Mouse (Mus musculus) lung, postnatal 0 days (tissue): ENCODE data around the gene 4930432K21Rik. TPM values are rescaled to one million over a fixed set of nuclear protein-coding genes. Genes with fewer than 3 reads are reported as not detected.

Source experiments
- ATAC-seq: fragments of 200-750 bp; cut with Nextera tagmentation; 2 replicates; pipeline ENCODE4 v1.8.0; 2017; ENCODE audit warnings: moderate library complexity
- DNase-seq: peaks from one replicate; pipeline ENCODE4 v3.0.0-alpha.2; 2016; ENCODE audit warnings: low spot score
- H3K27ac ChIP-seq: fragments of 300-500 bp; sonication (generic); 2 replicates; pipeline ENCODE4 v1.5.1; 2014; ENCODE audit warnings: antibody characterized with exemption, mild to moderate bottlenecking, low read length, mixed read lengths
- H3K27me3 ChIP-seq: fragments of 300-500 bp; sonication (generic); replicated peaks from 2 replicates; pipeline ENCODE4 v1.6.1; 2014; ENCODE audit warnings: low read length, mixed read lengths; ENCODE audit not compliant: insufficient read depth
- H3K36me3 ChIP-seq: fragments of 300-500 bp; sonication (generic); 2 replicates; pipeline ENCODE4 v1.6.1; 2014; ENCODE audit warnings: low read length, mixed read lengths; ENCODE audit not compliant: insufficient read depth
- H3K4me1 ChIP-seq: fragments of 300-500 bp; sonication (generic); 2 replicates; pipeline ENCODE4 v1.6.1; 2014; ENCODE audit warnings: antibody characterized with exemption, low read depth, low read length, mixed read lengths; ENCODE audit not compliant: insufficient read depth
- H3K4me2 ChIP-seq: fragments of 300-500 bp; sonication (generic); replicated peaks from 2 replicates; pipeline ENCODE4 v1.6.1; 2014; ENCODE audit warnings: low read depth, mild to moderate bottlenecking, low read length, moderate library complexity, mixed read lengths
- H3K4me3 ChIP-seq: fragments of 300-500 bp; sonication (generic); 2 replicates; pipeline ENCODE4 v1.5.1; 2014; ENCODE audit warnings: low read depth, low read length
- H3K9ac ChIP-seq: fragments of 300-500 bp; sonication (generic); replicated peaks from 2 replicates; pipeline ENCODE4 v1.6.1; 2014; ENCODE audit warnings: low read depth, mild to moderate bottlenecking
- H3K9me3 ChIP-seq: fragments of 300-500 bp; sonication (generic); 2 replicates; pipeline ENCODE4 v1.6.1; 2016; ENCODE audit warnings: low read length, mixed read lengths
- CTCF ChIP-seq: IDR thresholded peaks from 2 replicates; pipeline ENCODE4 v1.5.1; 2016; ENCODE audit warnings: antibody characterized with exemption, mild to moderate bottlenecking
- EP300 ChIP-seq: IDR thresholded peaks from 2 replicates; pipeline ENCODE4 v1.6.1; 2016; ENCODE audit warnings: antibody characterized with exemption, mild to moderate bottlenecking, control low read depth
- WGBS: fragments of 180-500 bp; shearing (Covaris S2); extraction: QIAGEN DNeasy Blood & Tissue Kit; methylation state at CpG from one replicate; pipeline ENCODE4 v1.1.7; 2014; 5-methylcytosine and 5-hydroxymethylcytosine counted together
- polyA plus RNA-seq: library from polyadenylated mRNA; unstranded; fragments of >200 nt; fragmentation: Nextera tagmentation; extraction: Ambion mirVana; gene quantifications from 2 replicates; pipeline ENCODE4 v1.2.1, GENCODE M21; 2015

4930432K21Rik gene
- polyA plus RNA-seq, 1 experiment from 2014 or later = 1.0 TPM

DNA sequence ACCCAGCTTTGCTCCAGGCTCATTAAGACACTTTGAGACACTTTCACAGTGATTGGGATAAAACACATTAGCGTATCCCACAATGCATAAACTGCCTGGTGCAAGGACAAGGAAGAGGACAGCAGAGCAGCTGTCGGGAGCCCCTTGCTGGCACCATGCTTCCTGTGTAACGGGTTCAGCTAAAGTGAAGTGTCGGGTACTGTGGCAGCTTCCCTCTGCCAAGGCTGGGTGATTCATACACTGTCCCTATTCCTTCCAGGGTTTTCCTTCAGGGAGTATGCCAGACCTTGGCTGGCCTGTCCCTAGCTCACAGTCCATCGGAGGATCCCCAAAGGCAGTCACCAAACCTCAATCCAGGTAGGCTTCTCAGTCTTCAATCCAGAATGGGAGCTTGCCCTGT, 22.3 kb downstream of the 4930432K21Rik start:
- no peak for DNase-seq
- Histone ChIP-seq H3K4me2 (no peak overlapping the region), H3K9me3 (no peaks in the 10 kb centered on the region), H3K27ac (no peak overlapping the region), H3K27me3 (no peaks in the 10 kb centered on the region), H3K4me3 (no peak overlapping the region), H3K36me3 (no peaks in the 10 kb centered on the region), H3K4me1 (no peaks in the 10 kb centered on the region), H3K9ac (no peak overlapping the region)
- no peak for ATAC-seq
- WGBS = 77% methylated on average over 5 of the region's 5 CpGs
- TF ChIP-seq EP300 (no peak), CTCF (no peak)

DNA sequence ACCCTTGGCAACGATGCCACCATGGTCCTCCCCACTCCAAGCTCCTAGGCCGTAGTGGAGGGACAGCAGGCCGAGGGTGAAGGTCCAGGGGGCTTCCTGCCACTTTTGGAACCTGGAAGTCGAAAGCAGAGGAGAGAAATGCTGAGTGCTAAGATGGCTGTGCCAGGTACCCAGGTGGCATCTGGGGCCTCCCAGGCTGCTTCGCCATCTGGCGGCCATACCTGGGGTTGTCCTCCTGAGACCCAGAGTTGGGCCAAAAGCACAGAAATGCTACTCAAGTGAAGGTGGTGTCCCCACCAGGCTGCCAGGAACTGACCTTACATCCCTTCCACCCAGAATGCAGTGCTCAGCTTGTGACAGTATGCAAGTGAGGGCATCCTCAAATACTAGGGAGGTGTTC, 26.0 kb downstream of the 4930432K21Rik start:
- Histone ChIP-seq H3K4me2 (no peak overlapping the region), H3K27ac (no peak overlapping the region), H3K36me3 (no peaks in the 10 kb centered on the region), H3K27me3 (no peaks in the 10 kb centered on the region), H3K4me1 (no peaks in the 10 kb centered on the region), H3K4me3 (no peak overlapping the region), H3K9me3 (no peaks in the 10 kb centered on the region), H3K9ac (no peak overlapping the region)
- TF ChIP-seq EP300 (no peak), CTCF (peak; percentile 62)
- DNase-seq (no peak), ATAC-seq (0 out of 2 replicates have a peak, but pooled peaks have one; percentile 28)
- WGBS = 76% methylated on average over 6 of the region's 6 CpGs

- Histone ChIP-seq H3K27ac (no peak overlapping the region), H3K9ac (no peak overlapping the region)
Measured at GRCm38 (mm10) chr8:84176560-84176959, 28.7 kb downstream of the 4930432K21Rik start.

GRCm38 (mm10) chr8:84177405-84177804, 29.6 kb downstream of the 4930432K21Rik start:
- H3K9ac ChIP-seq = no peak overlapping the region
- H3K4me2 ChIP-seq = no peak overlapping the region
- H3K9me3 ChIP-seq = no peaks in the 10 kb centered on the region
- no peak overlapping the region for H3K4me3 ChIP-seq
- 72% methylated on average over 3 of the region's 3 CpGs for WGBS
- ATAC-seq (peak; percentile 34), DNase-seq (no peak)
- H3K4me1 ChIP-seq = peaks cover 11% of the 10 kb centered on the region; the same call in 1 of the 2 replicates
- TF ChIP-seq CTCF (no peak), EP300 (no peak)
- no peaks in the 10 kb centered on the region for H3K27me3 ChIP-seq
- no peak overlapping the region for H3K27ac ChIP-seq
- H3K36me3 ChIP-seq = no peaks in the 10 kb centered on the region

More at GRCm38 (mm10) chr8:84176560-84176959, 28.7 kb downstream of the 4930432K21Rik start:
- Histone ChIP-seq H3K4me1 (peaks cover 11% of the 10 kb centered on the region; the same call in 1 of the 2 replicates), H3K9me3 (no peaks in the 10 kb centered on the region), H3K4me3 (no peak overlapping the region), H3K4me2 (no peak overlapping the region), H3K36me3 (no peaks in the 10 kb centered on the region), H3K27me3 (no peaks in the 10 kb centered on the region)
- no peak for ATAC-seq
- 34% methylated on average over 3 of the region's 3 CpGs for WGBS
- DNase-seq = no peak
- TF ChIP-seq EP300 = no peak
- TF ChIP-seq CTCF = no peak

GRCm38 (mm10) chr8:84178592-84178991, 30.8 kb downstream of the 4930432K21Rik start:
- WGBS = 87% methylated on average over 8 of the region's 8 CpGs
- Histone ChIP-seq H3K4me3 (no peak overlapping the region), H3K36me3 (no peaks in the 10 kb centered on the region), H3K4me1 (peaks cover 17% of the 10 kb centered on the region; the same call in 1 of the 2 replicates), H3K9ac (no peak overlapping the region), H3K9me3 (no peaks in the 10 kb centered on the region), H3K4me2 (no peak overlapping the region), H3K27me3 (no peaks in the 10 kb centered on the region), H3K27ac (no peak overlapping the region)
- DNase-seq = no peak
- TF ChIP-seq CTCF = no peak
- TF ChIP-seq EP300 = no peak
- no peak for ATAC-seq

DNA sequence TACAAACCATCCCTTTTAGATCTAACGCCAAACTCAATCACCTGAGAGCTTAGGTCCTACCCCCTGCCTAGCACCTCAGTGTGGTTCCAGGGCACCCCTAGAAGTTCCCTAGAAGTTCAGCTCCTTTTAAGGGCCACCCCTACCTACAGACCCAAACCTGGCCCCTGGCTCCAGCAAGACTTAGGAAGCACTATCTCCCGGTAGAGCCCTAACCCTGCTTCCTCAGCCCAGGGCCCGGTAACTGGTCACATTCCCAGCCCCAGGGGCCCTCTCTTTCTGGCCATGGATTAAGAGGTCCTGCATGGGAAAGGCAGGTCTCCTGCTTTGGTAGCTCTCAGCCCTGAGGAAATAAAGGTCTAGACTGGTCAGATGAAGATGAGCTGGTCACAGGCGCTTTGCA, 32.1 kb downstream of the 4930432K21Rik start:
- no peak overlapping the region for H3K9ac ChIP-seq
- H3K4me1 ChIP-seq = peaks cover 17% of the 10 kb centered on the region; the same call in 1 of the 2 replicates
- DNase-seq (no peak), ATAC-seq (no peak)
- no peak overlapping the region for H3K4me3 ChIP-seq
- no peak overlapping the region for H3K4me2 ChIP-seq
- no peaks in the 10 kb centered on the region for H3K27me3 ChIP-seq
- 36% methylated on average over 4 of the region's 4 CpGs for WGBS
- TF ChIP-seq EP300 = no peak
- no peak for TF ChIP-seq CTCF
- H3K36me3 ChIP-seq = no peaks in the 10 kb centered on the region
- H3K9me3 ChIP-seq = no peaks in the 10 kb centered on the region
- H3K27ac ChIP-seq = no peak overlapping the region
